Mouse (Mus musculus) liver, adult 2 months (tissue): ENCODE results near the gene Vmn1r211. TPM values are rescaled to one million over a fixed set of nuclear protein-coding genes. Genes with fewer than 3 reads are reported as not detected.
"Not testable (repeated sequence)": the region's sequence is repeated elsewhere in the genome, so short reads cannot be mapped to it uniquely, and the experiment has no call there.

Experiments used
- DNase-seq: peaks from one replicate; pipeline ENCODE4 v3.0.0-alpha.2; 2011; ENCODE audit warnings: low read depth, low spot score; ENCODE audit errors: extremely low read depth
- H3K27ac ChIP-seq: fragments of 200-500 bp; replicated peaks from 2 replicates; pipeline ENCODE4 v1.5.1; 2012; ENCODE audit warnings: low read depth, mild to moderate bottlenecking, control low read depth, inconsistent platforms, low read length; ENCODE audit not compliant: insufficient read depth
- H3K27me3 ChIP-seq: fragments of 200-500 bp; 2 replicates; pipeline ENCODE4 v1.6.1; 2012; ENCODE audit warnings: mild to moderate bottlenecking, moderate library complexity, low read length, inconsistent platforms; ENCODE audit not compliant: control insufficient read depth, insufficient read depth
- H3K36me3 ChIP-seq: fragments of 200-500 bp; 2 replicates; pipeline ENCODE4 v1.6.1; 2012; ENCODE audit warnings: low read length, inconsistent platforms; ENCODE audit not compliant: control insufficient read depth, insufficient read depth
- H3K4me1 ChIP-seq: fragments of 200-500 bp; 2 replicates; pipeline ENCODE4 v1.6.1; 2011; ENCODE audit warnings: low read length; ENCODE audit not compliant: control insufficient read depth, insufficient read depth
- H3K4me3 ChIP-seq: fragments of 200-500 bp; 2 replicates; pipeline ENCODE4 v1.5.1; 2011; ENCODE audit warnings: low read depth, mild to moderate bottlenecking, control low read depth, low read length, moderate library complexity; ENCODE audit not compliant: insufficient read depth
- H3K79me2 ChIP-seq: fragments of 200-500 bp; 2 replicates; pipeline ENCODE4 v1.6.1; 2012; ENCODE audit warnings: inconsistent platforms, mild to moderate bottlenecking, low read length, moderate library complexity; ENCODE audit not compliant: control insufficient read depth, insufficient read depth
- H3K9ac ChIP-seq: fragments of 200-500 bp; 2 replicates; pipeline ENCODE4 v1.6.1; 2012; ENCODE audit warnings: low read depth, mild to moderate bottlenecking, control low read depth, inconsistent platforms, low read length
- CTCF ChIP-seq: fragments of 200-500 bp; IDR thresholded peaks from 2 replicates; pipeline ENCODE4 v1.5.1; 2011; ENCODE audit warnings: low read depth, low read length, control low read depth
- POLR2A ChIP-seq: fragments of 200-500 bp; IDR thresholded peaks from 2 replicates; pipeline ENCODE4 v1.6.1; 2011; ENCODE audit warnings: low read length, control low read depth; ENCODE audit not compliant: insufficient read depth; ENCODE audit errors: extremely low read depth
- WGBS: fragments of 180-500 bp; shearing (Covaris S2); methylation state at CpG from one replicate; pipeline ENCODE4 v1.1.7; 2018; 5-methylcytosine and 5-hydroxymethylcytosine counted together
- polyA plus RNA-seq: library from polyadenylated mRNA; depleted of rRNA; stranded (reverse); fragments of >200 nt; gene quantifications from 2 replicates; pipeline ENCODE4 v1.2.3, GENCODE M21; 2012; rRNA removed
- total RNA-seq: library from RNA; depleted of rRNA; stranded (reverse); fragments of >200 nt; gene quantifications from 2 replicates; pipeline ENCODE4 v1.2.3, GENCODE M21; 2014; rRNA removed

The Vmn1r211 gene
- not detected in 2 replicates for total RNA-seq
- not detected in 2 replicates for polyA plus RNA-seq

DNA sequence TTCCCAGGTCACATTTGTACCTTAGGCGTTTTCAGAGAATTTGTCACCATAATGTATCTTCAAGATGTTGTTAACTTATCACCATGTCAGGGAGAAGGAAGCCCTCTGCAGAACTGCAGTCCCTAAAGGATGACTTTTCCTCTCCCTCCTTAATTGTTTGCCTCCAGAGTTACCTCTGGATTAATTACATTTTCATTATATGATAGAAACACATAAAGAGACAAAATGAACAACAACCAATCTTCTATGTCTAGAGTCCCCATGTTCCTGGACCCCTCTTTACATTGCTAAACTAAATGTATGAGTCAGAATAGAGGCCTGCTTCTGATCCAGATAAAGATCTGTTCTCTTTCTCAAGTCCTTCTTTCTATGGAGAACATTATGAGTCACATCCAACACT, at the start of gene Vmn1r211:
TSS of gene Vmn1r211 (minus strand) at position 101 of the 400 bp plus-strand sequence.
- H3K4me1 ChIP-seq: no peaks in the 10 kb centered on the region
- no peak for TF ChIP-seq CTCF
- no peak for TF ChIP-seq POLR2A
- H3K4me3 ChIP-seq: no peak within 1 kb of the TSS
- H3K79me2 ChIP-seq: no peaks in the 10 kb centered on the region
- WGBS: 53% methylated on average over 1 of the region's 1 CpGs
- no peak for DNase-seq
- H3K27ac ChIP-seq: no peak within 1 kb of the TSS
- H3K36me3 ChIP-seq: no peaks in the 10 kb centered on the region
- H3K9ac ChIP-seq: no peak within 1 kb of the TSS
- no peaks in the 10 kb centered on the region for H3K27me3 ChIP-seq

DNA sequence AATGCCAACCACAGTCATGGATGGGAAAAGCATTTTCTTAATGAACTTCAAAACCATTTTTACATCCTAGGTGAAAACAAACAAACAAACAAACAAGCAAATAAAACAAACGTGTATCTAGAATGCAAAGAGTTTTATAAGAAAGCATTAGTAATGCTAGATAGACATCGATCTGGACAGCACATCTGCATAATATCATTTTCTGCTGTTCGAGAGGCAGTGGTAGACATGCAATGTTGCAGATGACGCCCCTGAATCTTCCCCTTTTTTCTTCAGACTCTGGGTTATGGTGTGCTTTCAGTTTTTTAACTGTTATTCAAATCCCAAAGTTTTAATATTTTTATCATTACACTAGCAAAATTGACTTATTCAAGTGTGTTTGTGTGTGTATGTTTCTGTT, 26.7 kb upstream of the Vmn1r211 start, which contains the start of gene Vmn1r212:
TSS of gene Vmn1r212 (minus strand) at position 101 of the 400 bp plus-strand sequence.
- Histone ChIP-seq H3K36me3 (no peaks in the 10 kb centered on the region), H3K4me3 (no peak within 1 kb of the TSS), H3K27ac (no peak within 1 kb of the TSS), H3K79me2 (no peaks in the 10 kb centered on the region), H3K27me3 (no peaks in the 10 kb centered on the region), H3K9ac (no peak within 1 kb of the TSS), H3K4me1 (no peaks in the 10 kb centered on the region)
- no peak for DNase-seq
- WGBS: 71% methylated on average over 4 of the region's 4 CpGs
- TF ChIP-seq CTCF (no peak), POLR2A (no peak)

DNA sequence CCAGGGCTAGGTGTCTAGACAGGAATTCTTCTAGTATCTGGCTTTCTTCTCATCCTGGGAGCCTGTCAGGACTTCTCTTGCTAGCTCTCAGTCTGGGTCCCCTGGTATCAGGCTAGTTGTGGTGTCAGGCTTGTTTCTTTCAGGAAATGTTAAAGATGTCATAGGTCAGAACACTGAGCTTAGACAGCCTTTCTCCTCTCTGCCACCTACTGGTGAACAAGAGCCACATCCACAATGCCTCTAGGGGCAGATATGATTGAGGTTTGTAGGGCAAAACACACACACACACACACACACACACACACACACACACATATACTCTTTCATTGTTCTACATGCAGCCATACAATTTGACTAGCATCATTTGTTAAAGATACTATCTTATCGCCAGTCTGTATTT, 21.9 kb upstream of the Vmn1r211 start:
- no peak overlapping the region for H3K4me3 ChIP-seq
- H3K79me2 ChIP-seq: no peaks in the 10 kb centered on the region
- TF ChIP-seq CTCF: no peak
- TF ChIP-seq POLR2A: no peak
- no peaks in the 10 kb centered on the region for H3K27me3 ChIP-seq
- no peak overlapping the region for H3K9ac ChIP-seq
- 100% methylated on average over 1 of the region's 1 CpGs for WGBS
- H3K36me3 ChIP-seq: no peaks in the 10 kb centered on the region
- H3K27ac ChIP-seq: no peak overlapping the region
- no peak for DNase-seq
- H3K4me1 ChIP-seq: no peaks in the 10 kb centered on the region

DNA sequence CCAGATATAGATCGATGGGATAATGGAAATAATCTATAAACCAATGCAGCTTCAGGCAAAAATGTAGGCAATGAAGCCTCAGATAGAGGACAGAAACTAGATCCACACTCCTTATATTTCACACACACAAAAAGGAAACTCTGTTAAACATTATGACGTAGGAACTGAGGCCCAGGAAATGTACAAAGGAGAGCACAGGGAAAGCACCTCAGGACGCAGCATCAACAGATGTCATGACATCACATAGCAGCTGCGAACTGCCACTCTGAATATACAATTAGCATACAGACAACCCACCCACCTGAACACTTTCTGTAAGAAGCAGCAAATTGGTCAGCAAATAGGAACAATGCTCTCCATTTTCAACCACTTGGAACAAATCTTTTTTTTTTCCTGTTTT, 2.6 kb downstream of the Vmn1r211 start:
- 61% methylated on average over 4 of the region's 4 CpGs for WGBS
- Histone ChIP-seq H3K4me3 (no peak overlapping the region), H3K27ac (no peak overlapping the region), H3K79me2 (no peaks in the 10 kb centered on the region), H3K27me3 (no peaks in the 10 kb centered on the region), H3K9ac (no peak overlapping the region), H3K4me1 (no peaks in the 10 kb centered on the region), H3K36me3 (no peaks in the 10 kb centered on the region)
- TF ChIP-seq CTCF: no peak
- TF ChIP-seq POLR2A: no peak
- no peak for DNase-seq

DNA sequence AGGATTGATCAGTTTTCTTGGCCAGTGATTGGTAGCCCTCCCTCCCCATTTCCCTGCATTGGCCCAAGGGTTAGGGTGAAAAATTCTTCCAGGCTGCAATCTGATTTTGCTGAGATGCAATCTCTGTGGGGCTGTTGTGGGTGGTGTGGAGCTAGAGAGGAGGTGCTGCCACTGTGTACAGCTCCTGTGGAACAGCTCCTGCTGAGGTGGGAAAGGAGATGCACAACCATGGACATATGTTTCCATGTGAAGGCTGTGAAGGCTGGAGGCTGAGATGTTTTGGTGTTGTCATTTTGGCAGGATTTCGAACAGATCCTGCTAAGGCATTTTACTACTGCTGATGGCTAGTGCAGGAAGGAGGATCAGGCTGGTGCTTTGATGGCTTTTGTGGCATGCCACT, 10.6 kb downstream of the Vmn1r211 start:
- Histone ChIP-seq H3K27ac (no peak overlapping the region), H3K79me2 (no peaks in the 10 kb centered on the region), H3K27me3 (no peaks in the 10 kb centered on the region), H3K36me3 (no peaks in the 10 kb centered on the region), H3K4me1 (no peaks in the 10 kb centered on the region), H3K4me3 (no peak overlapping the region), H3K9ac (no peak overlapping the region)
- DNase-seq: no peak
- 68% methylated on average over 1 of the region's 1 CpGs for WGBS
- TF ChIP-seq POLR2A (no peak), CTCF (no peak)

DNA sequence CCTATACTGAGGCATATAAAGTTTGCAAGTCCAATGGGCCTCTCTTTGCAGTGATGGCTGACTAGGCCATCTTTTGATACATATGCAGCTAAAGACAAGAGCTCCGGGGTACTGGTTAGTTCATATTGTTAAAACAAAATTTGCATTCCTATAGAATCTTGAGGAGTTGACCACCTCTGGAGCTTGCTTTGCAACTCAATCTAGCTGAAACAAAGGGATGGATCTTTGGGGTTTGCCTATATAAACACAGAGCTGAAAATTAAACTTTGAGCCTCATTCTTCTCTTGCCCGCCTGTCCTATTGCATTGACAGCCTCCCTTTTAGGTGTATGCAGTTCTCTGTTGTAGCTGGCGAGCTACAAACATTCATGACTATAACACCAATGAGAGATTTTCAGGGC, 13.1 kb downstream of the Vmn1r211 start:
- H3K36me3 ChIP-seq, H3K27ac ChIP-seq, H3K27me3 ChIP-seq, H3K4me3 ChIP-seq, H3K9ac ChIP-seq, H3K79me2 ChIP-seq, DNase-seq, H3K4me1 ChIP-seq: not testable (repeated sequence)
- 69% methylated on average over 3 of the region's 3 CpGs for WGBS
